Mouse (Mus musculus): ENCODE results near the gene Tcte2. TPM values are rescaled to one million over a fixed set of nuclear protein-coding genes. Genes with fewer than 3 reads are reported as not detected.

The Tcte2 gene
- polyA plus RNA-seq, 1 experiment from 2014 or later, result 3.3 TPM

GRCm38 (mm10) chr17:13711173-13711572, 50.5 kb downstream of the Tcte2 start:
- Histone ChIP-seq H3K4me3 (no peak overlapping the region), H3K9me3 (no peaks in the 10 kb centered on the region), H3K36me3 (no peaks in the 10 kb centered on the region), H3K27ac (no peak overlapping the region), H3K27me3 (ENCODE audit: insufficient read depth, poor library complexity, severe bottlenecking) (no peaks in the 10 kb centered on the region), H3K4me1 (peaks cover 45% of the 10 kb centered on the region)
- DNase-seq (ENCODE audit: low spot score), result no peak
- WGBS, result 77% methylated on average over 5 of the region's 5 CpGs

GRCm38 (mm10) chr17:13705481-13705921, 56.1 kb downstream of the Tcte2 start:
- no peak for DNase-seq (ENCODE audit: low spot score)
- Histone ChIP-seq H3K4me1 (peaks cover 64% of the 10 kb centered on the region), H3K36me3 (no peaks in the 10 kb centered on the region), H3K27me3 (ENCODE audit: insufficient read depth, poor library complexity, severe bottlenecking) (no peaks in the 10 kb centered on the region), H3K9me3 (no peaks in the 10 kb centered on the region), H3K4me3 (no peak overlapping the region), H3K27ac (peak overlapping the region; percentile 53)
- WGBS, result 26% methylated on average over 4 of the region's 4 CpGs

- peaks cover 64% of the 10 kb centered on the region for H3K4me1 ChIP-seq
- no peak for DNase-seq (ENCODE audit: low spot score)
These were observed 57.9 kb downstream of the Tcte2 start for GRCm38 (mm10) chr17:13703611-13704320.

GRCm38 (mm10) chr17:13700131-13701016, 61.3 kb downstream of the Tcte2 start:
- Histone ChIP-seq H3K4me1 (peaks cover 39% of the 10 kb centered on the region), H3K9me3 (no peaks in the 10 kb centered on the region), H3K27ac (peak overlapping the region; percentile 84), H3K27me3 (ENCODE audit: insufficient read depth, poor library complexity, severe bottlenecking) (no peaks in the 10 kb centered on the region), H3K36me3 (no peaks in the 10 kb centered on the region), H3K4me3 (0 out of 2 replicates have a peak overlapping the region, but pooled peaks have one; percentile 12)
- 12% methylated on average over 4 of the region's 4 CpGs for WGBS
- DNase-seq (ENCODE audit: low spot score), result peak; percentile 86

More at GRCm38 (mm10) chr17:13703611-13704320, 57.9 kb downstream of the Tcte2 start:
- WGBS, result 16% methylated on average over 9 of the region's 9 CpGs
- Histone ChIP-seq H3K9me3 (no peaks in the 10 kb centered on the region), H3K4me3 (no peak overlapping the region), H3K36me3 (no peaks in the 10 kb centered on the region), H3K27ac (peak overlapping the region; percentile 80), H3K27me3 (ENCODE audit: insufficient read depth, poor library complexity, severe bottlenecking) (no peaks in the 10 kb centered on the region)

GRCm38 (mm10) chr17:13699716-13700115, 61.9 kb downstream of the Tcte2 start:
- Histone ChIP-seq H3K27me3 (ENCODE audit: insufficient read depth, poor library complexity, severe bottlenecking) (no peaks in the 10 kb centered on the region), H3K4me1 (peaks cover 36% of the 10 kb centered on the region), H3K27ac (peak overlapping the region; percentile 84), H3K36me3 (no peaks in the 10 kb centered on the region), H3K4me3 (no peak overlapping the region), H3K9me3 (no peaks in the 10 kb centered on the region)
- no peak for DNase-seq (ENCODE audit: low spot score)
- WGBS, result 44% methylated on average over 7 of the region's 7 CpGs

GRCm38 (mm10) chr17:13698194-13698593, 63.4 kb downstream of the Tcte2 start:
- Histone ChIP-seq H3K27me3 (ENCODE audit: insufficient read depth, poor library complexity, severe bottlenecking) (no peaks in the 10 kb centered on the region), H3K36me3 (no peaks in the 10 kb centered on the region), H3K27ac (0 out of 2 replicates have a peak overlapping the region, but pooled peaks have one; percentile 13), H3K4me1 (peaks cover 26% of the 10 kb centered on the region), H3K4me3 (no peak overlapping the region), H3K9me3 (no peaks in the 10 kb centered on the region)
- DNase-seq (ENCODE audit: low spot score), result no peak
- WGBS, result 89% methylated on average over 4 of the region's 4 CpGs

- Histone ChIP-seq H3K4me3 (no peak overlapping the region), H3K4me1 (peaks cover 24% of the 10 kb centered on the region), H3K9me3 (no peaks in the 10 kb centered on the region), H3K27me3 (ENCODE audit: insufficient read depth, poor library complexity, severe bottlenecking) (no peaks in the 10 kb centered on the region), H3K36me3 (no peaks in the 10 kb centered on the region), H3K27ac (0 out of 2 replicates have a peak overlapping the region, but pooled peaks have one; percentile 13)
- DNase-seq (ENCODE audit: low spot score), result no peak
- 60% methylated on average over 2 of the region's 2 CpGs for WGBS
These were observed 64.0 kb downstream of the Tcte2 start for GRCm38 (mm10) chr17:13697646-13698045.

GRCm38 (mm10) chr17:13695881-13696280, 65.7 kb downstream of the Tcte2 start:
- Histone ChIP-seq H3K9me3 (no peaks in the 10 kb centered on the region), H3K27ac (no peak overlapping the region), H3K4me1 (peaks cover 22% of the 10 kb centered on the region), H3K4me3 (no peak overlapping the region), H3K36me3 (no peaks in the 10 kb centered on the region), H3K27me3 (ENCODE audit: insufficient read depth, poor library complexity, severe bottlenecking) (no peaks in the 10 kb centered on the region)
- DNase-seq (ENCODE audit: low spot score), result no peak
- WGBS, result 79% methylated on average over 5 of the region's 5 CpGs

GRCm38 (mm10) chr17:13695211-13695610, 66.4 kb downstream of the Tcte2 start:
- WGBS, result 81% methylated on average over 2 of the region's 2 CpGs
- Histone ChIP-seq H3K27me3 (ENCODE audit: insufficient read depth, poor library complexity, severe bottlenecking) (no peaks in the 10 kb centered on the region), H3K27ac (no peak overlapping the region), H3K9me3 (no peaks in the 10 kb centered on the region), H3K4me1 (peaks cover 15% of the 10 kb centered on the region), H3K4me3 (no peak overlapping the region), H3K36me3 (no peaks in the 10 kb centered on the region)
- no peak for DNase-seq (ENCODE audit: low spot score)

- peaks cover 5% of the 10 kb centered on the region; the same call in 1 of the 2 replicates for H3K4me1 ChIP-seq
- H3K9me3 ChIP-seq, result no peaks in the 10 kb centered on the region
- no peak for DNase-seq (ENCODE audit: low spot score)
- 77% methylated on average over 1 of the region's 1 CpGs for WGBS
- H3K27me3 ChIP-seq (ENCODE audit: insufficient read depth, poor library complexity, severe bottlenecking), result no peaks in the 10 kb centered on the region
- no peaks in the 10 kb centered on the region for H3K36me3 ChIP-seq
- H3K4me3 ChIP-seq, result no peak overlapping the region
- no peak overlapping the region for H3K27ac ChIP-seq
These were observed 67.4 kb downstream of the Tcte2 start for GRCm38 (mm10) chr17:13694181-13694580.

- WGBS, result 88% methylated on average over 1 of the region's 1 CpGs
- Histone ChIP-seq H3K27ac (no peak overlapping the region), H3K4me1 (peaks cover 34% of the 10 kb centered on the region), H3K4me3 (no peak overlapping the region), H3K36me3 (no peaks in the 10 kb centered on the region), H3K27me3 (ENCODE audit: insufficient read depth, poor library complexity, severe bottlenecking) (no peaks in the 10 kb centered on the region), H3K9me3 (no peaks in the 10 kb centered on the region)
- no peak for DNase-seq (ENCODE audit: low spot score)
These were observed 74.0 kb downstream of the Tcte2 start for GRCm38 (mm10) chr17:13687656-13688055.

GRCm38 (mm10) chr17:13687086-13687485, 74.5 kb downstream of the Tcte2 start:
- no peak overlapping the region for H3K27ac ChIP-seq
- H3K4me3 ChIP-seq, result no peak overlapping the region
- WGBS, result 68% methylated on average over 4 of the region's 4 CpGs
- no peaks in the 10 kb centered on the region for H3K9me3 ChIP-seq
- H3K36me3 ChIP-seq, result no peaks in the 10 kb centered on the region
- peaks cover 39% of the 10 kb centered on the region for H3K4me1 ChIP-seq
- DNase-seq (ENCODE audit: low spot score), result no peak
- no peaks in the 10 kb centered on the region for H3K27me3 ChIP-seq (ENCODE audit: insufficient read depth, poor library complexity, severe bottlenecking)

GRCm38 (mm10) chr17:13685621-13686020, 76.0 kb downstream of the Tcte2 start:
- Histone ChIP-seq H3K9me3 (0 out of 2 replicates have a peak, but pooled peaks cover 3% of the 10 kb centered on the region), H3K4me3 (no peak overlapping the region), H3K27ac (no peak overlapping the region), H3K4me1 (peaks cover 45% of the 10 kb centered on the region), H3K27me3 (ENCODE audit: insufficient read depth, poor library complexity, severe bottlenecking) (no peaks in the 10 kb centered on the region), H3K36me3 (no peaks in the 10 kb centered on the region)
- no peak for DNase-seq (ENCODE audit: low spot score)
- WGBS, result 81% methylated on average over 3 of the region's 3 CpGs

All from heart, embryonic 10.5 days (tissue).